Mouse (Mus musculus): ENCODE measurements around the gene Tmprss9.
"Not testable (repeated sequence)": the region's sequence is repeated elsewhere in the genome, so short reads cannot be mapped to it uniquely, and the experiment has no call there.

Tmprss9 gene

DNA sequence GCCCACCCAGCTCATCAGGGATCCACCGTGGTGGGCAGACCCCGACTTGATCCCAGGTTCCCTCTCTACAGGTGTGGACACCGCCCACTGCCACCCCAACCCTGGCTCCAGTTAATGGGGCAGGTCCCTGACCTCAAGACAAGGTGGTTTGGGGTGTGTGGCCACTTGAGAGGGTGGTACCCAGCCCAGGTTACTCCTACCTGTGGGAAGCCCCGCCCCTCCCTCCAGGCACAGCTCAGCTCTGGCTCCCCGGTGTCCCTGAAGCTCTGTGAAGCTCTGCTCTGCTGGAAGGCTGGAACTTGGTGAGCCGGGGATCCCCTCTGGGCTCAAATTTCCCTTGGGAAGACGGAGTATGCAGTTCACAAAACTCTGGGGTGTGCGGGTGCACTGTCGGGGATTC is at the start of gene Tmprss9:
Tmprss9 (plus strand) TSS at position 268 of the 400 bp plus-strand sequence.
- no peak for DNase-seq (ENCODE audit: low spot score)

- DNase-seq (ENCODE audit: low spot score) = no peak
Observed at GRCm38 (mm10) chr10:80821991-80822390, 49.7 kb upstream of the Tmprss9 start.

GRCm38 (mm10) chr10:80822528-80822927 is 49.1 kb upstream of the Tmprss9 start:
- DNase-seq (ENCODE audit: low spot score) = no peak

DNA sequence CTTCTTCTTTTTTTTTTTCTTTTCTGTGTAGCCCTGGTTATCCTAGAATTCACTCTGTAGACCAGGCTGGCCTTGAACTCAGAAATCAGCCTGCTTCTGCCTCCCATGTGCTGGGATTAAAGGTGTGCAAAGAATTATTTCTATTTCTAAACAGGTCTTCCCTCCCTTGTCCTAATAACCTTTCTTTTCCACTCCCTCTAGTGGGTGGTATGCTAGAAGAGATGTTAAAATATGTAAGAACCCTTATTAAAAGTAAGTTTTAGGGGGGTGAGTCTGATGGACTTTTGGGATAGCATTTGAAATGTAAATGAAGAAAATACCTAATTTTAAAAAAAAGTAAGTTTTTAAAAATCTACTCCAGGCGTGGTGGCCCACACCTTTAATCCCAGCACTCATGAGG is 48.3 kb upstream of the Tmprss9 start:
- no peak for DNase-seq (ENCODE audit: low spot score)

- no peak for DNase-seq (ENCODE audit: low spot score)
Observed at GRCm38 (mm10) chr10:80823847-80824643, 47.6 kb upstream of the Tmprss9 start.

GRCm38 (mm10) chr10:80824827-80825226 is 46.8 kb upstream of the Tmprss9 start:
- no peak for DNase-seq (ENCODE audit: low spot score)

GRCm38 (mm10) chr10:80826151-80827062 is 45.2 kb upstream of the Tmprss9 start, which contains the start of gene Oaz1:
Gene Oaz1 (plus strand): TSS chr10:80826656.
- peak; percentile 100 for DNase-seq (ENCODE audit: low spot score)

GRCm38 (mm10) chr10:80827063-80827869 is 44.4 kb upstream of the Tmprss9 start:
- DNase-seq (ENCODE audit: low spot score) = no peak

DNA sequence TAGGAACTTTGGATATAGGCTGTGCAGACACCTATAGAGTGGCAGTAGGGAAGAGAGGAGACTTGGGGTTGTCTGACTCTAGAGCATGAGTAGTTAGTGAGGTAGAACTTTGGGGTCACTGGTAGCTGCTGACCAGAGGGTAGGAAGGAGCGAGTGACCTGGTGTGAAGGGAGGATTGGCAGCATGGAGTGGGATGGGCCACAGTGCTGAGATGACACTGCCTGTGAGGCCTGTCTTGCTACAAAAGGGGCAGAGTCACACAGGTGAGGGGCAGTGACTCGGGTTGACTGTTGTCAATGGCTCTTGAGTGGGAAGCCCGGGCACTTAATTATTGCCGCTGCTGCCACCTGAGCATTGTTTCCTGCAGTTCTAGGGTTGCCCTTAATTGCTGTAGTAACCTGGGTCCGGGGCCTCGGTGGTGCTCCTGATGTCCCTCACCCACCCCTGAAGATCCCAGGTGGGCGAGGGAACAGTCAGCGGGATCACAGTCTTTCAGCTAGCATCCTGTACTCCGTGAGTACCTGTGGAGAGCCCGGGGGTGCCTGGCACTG is 43.7 kb upstream of the Tmprss9 start:
- DNase-seq (ENCODE audit: low spot score) = no peak

DNA sequence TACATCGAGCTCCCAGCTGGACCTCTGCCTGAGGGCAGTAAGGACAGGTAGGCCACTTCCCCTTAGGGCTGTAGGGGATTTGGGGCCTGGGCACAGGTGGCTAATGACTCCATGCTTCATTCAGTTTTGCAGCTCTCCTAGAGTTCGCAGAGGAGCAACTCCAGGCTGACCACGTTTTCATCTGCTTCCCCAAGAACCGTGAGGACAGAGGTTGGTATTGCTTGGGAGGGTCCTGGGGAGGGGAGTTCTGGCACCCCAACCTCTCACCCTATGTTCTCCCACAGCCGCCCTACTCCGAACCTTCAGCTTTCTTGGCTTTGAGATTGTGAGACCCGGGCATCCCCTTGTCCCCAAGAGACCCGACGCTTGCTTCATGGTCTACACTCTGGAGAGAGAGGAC is 43.1 kb upstream of the Tmprss9 start:
- DNase-seq (ENCODE audit: low spot score) = not testable (repeated sequence)

- DNase-seq (ENCODE audit: low spot score) = no peak
Observed at GRCm38 (mm10) chr10:80829359-80830278, 42.0 kb upstream of the Tmprss9 start.

DNA sequence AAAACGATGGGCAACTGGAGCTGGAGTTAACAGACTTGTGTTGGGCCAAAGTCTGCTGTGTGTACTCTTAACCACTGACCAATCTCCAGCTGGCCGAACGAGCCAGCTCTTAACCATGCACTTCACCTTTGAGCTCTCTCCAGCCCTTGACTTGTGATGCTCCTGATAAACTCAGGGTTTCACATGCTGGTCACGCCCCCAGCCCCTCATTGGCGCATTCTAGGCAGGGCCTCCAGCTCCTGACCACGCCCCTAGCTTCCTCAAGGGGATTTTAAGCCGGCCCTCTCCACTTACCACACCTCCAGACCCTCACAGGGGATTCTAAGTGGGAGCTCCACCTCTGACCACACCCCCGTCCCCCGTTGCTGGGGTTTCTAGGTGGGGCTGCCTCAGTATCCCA is 40.5 kb upstream of the Tmprss9 start:
- no peak for DNase-seq (ENCODE audit: low spot score)

DNA sequence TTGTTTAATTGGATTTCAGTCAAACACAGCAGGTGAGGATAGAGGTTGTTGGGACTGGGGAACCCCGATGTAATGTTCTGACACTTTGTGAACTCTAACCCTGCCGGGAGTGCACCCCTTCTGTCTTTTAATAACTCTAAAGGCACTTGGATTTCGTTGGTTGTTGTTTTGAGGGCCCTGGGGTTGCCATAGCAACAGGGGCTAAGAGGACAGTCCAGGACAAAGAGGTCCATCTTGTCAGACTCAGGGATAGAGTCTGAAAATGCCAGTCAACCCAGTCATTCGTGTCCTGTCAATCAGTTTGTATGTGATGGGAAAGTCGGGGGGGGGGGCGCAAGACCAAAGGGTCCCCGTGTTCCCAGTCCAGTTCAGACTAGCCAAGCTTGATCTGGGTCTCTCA is 38.8 kb upstream of the Tmprss9 start:
- no peak for DNase-seq (ENCODE audit: low spot score)

DNA sequence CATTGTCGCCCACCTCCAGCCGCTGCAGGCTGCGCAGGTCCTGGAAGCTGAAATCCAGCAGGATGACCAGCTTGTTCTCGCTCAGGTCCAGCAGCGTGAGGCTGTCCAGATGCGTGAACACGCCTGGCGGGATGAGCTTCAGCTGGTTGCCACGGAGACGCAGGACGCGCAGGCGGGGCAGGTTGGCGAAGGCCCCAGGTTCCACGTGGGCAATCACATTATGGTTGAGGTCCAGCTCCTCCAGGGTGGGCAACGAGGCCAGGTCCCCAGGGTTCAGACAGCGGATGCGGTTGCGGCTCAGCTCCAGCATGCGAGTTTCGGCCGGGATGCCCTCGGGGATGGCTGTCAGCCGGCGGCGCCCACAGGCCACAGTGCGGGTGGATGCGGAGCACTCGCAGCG is 36.0 kb upstream of the Tmprss9 start:
- no peak for DNase-seq (ENCODE audit: low spot score)

DNA sequence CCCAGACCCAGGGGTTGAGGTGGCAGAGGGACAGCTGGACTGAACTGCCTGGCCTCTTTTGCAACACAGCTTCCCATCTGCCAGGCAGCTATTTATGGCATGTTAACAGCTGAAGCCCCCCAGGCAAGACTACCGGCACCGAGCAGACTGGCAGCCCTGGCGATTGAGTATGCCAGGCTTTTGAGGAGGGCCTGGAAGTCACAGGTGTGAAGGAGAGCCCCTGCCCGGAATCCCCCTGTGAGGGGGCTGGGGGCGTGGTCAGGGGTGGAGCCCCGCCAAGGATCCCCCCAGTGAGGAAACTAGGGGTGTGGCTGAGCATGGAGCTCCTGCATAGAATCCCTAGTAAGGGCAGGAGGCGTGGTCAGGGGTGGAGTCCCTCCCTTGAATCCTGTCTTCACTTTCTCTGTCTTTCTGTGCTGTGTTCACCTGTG is 34.7 kb upstream of the Tmprss9 start:
- no peak for DNase-seq (ENCODE audit: low spot score)

DNA sequence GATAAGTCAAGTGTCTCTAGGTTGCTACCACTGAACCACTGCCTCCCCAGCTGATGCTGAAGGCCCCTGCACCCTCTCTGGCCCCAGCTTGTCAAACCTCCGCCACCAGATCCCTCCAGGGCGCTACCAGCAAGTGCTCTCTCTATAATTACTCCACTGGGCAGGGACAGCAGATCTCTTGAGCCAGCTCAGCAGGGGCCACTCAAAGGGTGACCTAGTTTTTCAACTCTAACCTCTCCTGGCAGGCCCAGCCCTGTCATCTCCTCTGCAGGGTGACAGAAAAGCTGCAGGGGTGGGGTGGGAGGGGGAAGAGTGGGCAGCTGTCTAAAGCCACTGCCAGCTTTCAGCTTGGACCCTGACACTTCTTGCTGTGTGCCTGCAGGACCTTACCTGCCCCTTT is 33.8 kb upstream of the Tmprss9 start:
- no peak for DNase-seq (ENCODE audit: low spot score)

DNA sequence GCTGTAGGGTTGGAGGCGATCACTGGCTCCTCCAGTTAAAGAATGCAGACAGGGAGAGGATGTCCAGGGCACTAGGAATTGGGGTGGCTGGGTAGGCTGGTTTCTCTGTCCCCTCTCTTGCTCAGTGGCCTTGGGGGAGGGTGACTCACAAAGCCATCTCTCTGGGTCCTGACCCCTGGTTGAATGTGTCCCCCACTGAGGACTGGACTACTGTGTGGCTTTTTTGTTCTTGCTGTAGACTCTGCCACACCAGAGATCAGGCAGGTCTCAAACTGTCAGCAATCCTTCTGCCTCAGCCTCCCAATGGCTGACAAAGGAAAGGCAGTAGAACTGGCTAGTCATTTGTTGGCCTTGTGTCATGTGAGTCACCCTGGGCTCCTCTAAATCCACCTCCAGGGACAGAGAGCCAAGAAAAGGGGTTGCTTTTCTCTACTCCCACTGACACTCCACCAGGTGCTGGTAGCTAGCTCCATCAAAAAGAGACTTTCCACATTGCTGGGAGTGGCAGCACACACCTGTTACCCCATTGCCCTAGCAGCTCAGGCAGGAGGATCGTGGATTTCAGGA is 33.2 kb upstream of the Tmprss9 start:
- DNase-seq (ENCODE audit: low spot score) = no peak

- DNase-seq (ENCODE audit: low spot score) = no peak
Observed at GRCm38 (mm10) chr10:80839848-80840247, 31.8 kb upstream of the Tmprss9 start.

DNA sequence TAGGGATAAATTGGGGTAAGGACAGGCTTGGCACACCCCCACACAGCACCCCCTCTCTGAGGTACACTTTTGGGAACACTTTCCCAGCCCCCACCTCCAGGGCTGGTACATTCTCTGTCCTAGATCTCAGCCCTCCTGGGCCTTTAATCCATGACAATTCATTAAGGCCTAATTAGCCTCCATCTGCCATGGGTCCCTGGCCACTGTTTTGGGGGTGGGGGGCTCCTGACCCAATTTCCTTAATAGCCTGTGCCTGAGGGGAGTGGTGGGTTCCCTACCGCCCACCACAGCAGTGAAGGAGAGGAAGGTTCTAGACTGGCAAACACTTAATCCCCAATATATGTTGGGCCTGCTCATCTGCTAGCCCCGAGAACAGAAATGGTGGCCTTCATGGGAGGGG is 30.0 kb upstream of the Tmprss9 start:
- DNase-seq (ENCODE audit: low spot score) = no peak

DNA sequence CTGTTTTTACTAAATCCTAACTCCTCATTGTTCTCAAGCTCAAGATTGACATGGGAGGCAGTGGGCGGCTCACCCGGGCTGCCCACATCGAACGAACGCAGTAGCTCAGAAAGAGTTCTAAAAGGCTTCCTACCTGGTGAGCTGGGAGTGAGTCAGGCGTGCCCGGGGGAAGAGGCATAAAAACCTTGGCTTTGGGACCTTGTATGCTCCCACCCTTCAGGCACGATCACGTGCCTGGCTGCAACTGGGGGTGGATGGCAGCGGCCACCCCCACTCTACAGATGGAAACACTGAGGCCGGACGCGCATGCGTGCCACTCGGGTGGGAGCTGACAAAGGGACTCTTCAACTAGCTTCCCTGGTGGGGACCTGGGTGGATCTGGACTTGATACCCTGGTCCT is 29.3 kb upstream of the Tmprss9 start:
- no peak for DNase-seq (ENCODE audit: low spot score)
